8 mouse cellular contexts compared by ENCODE assay signal in the genomic region with DNA sequence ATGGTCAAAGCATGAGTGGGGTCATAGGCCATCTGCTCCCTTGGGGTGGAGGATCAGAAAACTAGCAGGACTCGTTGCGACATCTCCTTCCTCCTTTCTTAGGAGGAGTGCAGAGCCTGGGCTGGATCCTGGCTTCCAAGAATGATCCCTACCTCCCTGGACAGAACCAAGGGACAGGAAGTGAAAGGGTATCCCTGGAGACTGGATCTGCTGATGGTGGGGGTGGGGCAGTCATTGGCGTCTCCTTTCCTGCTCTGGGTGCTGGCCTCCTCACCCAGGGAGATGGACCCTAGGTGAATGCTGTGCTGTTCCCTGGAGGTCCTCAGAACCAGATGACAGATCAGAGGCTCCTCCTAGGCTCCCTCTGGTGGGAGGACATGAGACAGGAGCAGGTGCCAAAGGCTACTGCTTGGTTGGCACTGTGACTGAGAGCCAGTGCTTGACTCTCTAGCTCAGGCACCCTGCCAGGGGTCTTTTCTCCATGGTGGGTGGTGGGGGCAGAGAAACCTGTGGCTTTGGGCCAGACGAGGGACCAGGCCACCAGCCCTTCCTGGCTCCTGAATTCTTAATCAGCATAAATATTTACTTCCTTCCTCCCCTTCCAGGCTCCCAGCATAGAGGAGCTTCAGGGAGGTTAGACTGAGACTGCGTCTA. TPM values are rescaled to one million over a fixed set of nuclear protein-coding genes. Genes with fewer than 3 reads are reported as not detected.
DNase-seq lines count a peak whose midpoint lies in the region; ATAC-seq lines count a peak whose summit lies in the region.

No protein-coding gene starts in this region.

- peaks cover 70% of the 10 kb centered on the region for H3K4me1 ChIP-seq in heart, embryonic 13.5 days
- peaks cover 68% of the 10 kb centered on the region for H3K4me1 ChIP-seq in kidney, embryonic 14.5 days (ENCODE audit: control insufficient read depth, insufficient read depth, low read length)
- peaks cover 57% of the 10 kb centered on the region for H3K4me1 ChIP-seq in stomach, embryonic 14.5 days (ENCODE audit: control insufficient read depth, insufficient read depth, low read length)

- H3K4me3 ChIP-seq in heart, embryonic 13.5 days: no peak overlapping the region
- no peak overlapping the region for H3K4me3 ChIP-seq in kidney, embryonic 14.5 days (ENCODE audit: low read length)
- H3K4me3 ChIP-seq in stomach, embryonic 14.5 days (ENCODE audit: low read depth, low read length): no peak overlapping the region

- H3K27ac ChIP-seq in heart, embryonic 13.5 days (replicated peaks): peak overlapping the region; percentile 89
- peak overlapping the region; percentile 42; the same call in 1 of the 2 replicates for H3K27ac ChIP-seq in kidney, embryonic 14.5 days (ENCODE audit: low read depth, low read length)
- H3K27ac ChIP-seq in stomach, embryonic 14.5 days (ENCODE audit: low read length): peak overlapping the region; percentile 24; the same call in 1 of the 2 replicates

- no peaks in the 10 kb centered on the region for H3K27me3 ChIP-seq in heart, embryonic 13.5 days (replicated peaks)
- H3K27me3 ChIP-seq in kidney, embryonic 14.5 days (ENCODE audit: control insufficient read depth, insufficient read depth, low read length): no peaks in the 10 kb centered on the region
- H3K27me3 ChIP-seq in stomach, embryonic 14.5 days (ENCODE audit: control insufficient read depth, insufficient read depth, low read length): no peaks in the 10 kb centered on the region

- ATAC-seq in heart, embryonic 13.5 days (ENCODE audit: extremely low read depth, insufficient number of reproducible peaks, low FRiP score, low TSS enrichment): no peak
- no peak for ATAC-seq in kidney, embryonic 14.5 days (ENCODE audit: low FRiP score, low TSS enrichment)
- ATAC-seq in stomach, embryonic 14.5 days (ENCODE audit: insufficient number of reproducible peaks, insufficient read depth, low FRiP score, low read depth): no peak

- 15% methylated on average over 5 of the region's 5 CpGs for WGBS in heart, embryonic 13.5 days
- WGBS in kidney, embryonic 14.5 days: 13% methylated on average over 5 of the region's 5 CpGs
- WGBS in stomach, embryonic 14.5 days: 25% methylated on average over 5 of the region's 5 CpGs

- no peaks in the 10 kb centered on the region for H3K9me3 ChIP-seq in heart, embryonic 13.5 days
- no peaks in the 10 kb centered on the region for H3K9me3 ChIP-seq in kidney, embryonic 14.5 days (ENCODE audit: control insufficient read depth, low read length)
- no peaks in the 10 kb centered on the region for H3K9me3 ChIP-seq in stomach, embryonic 14.5 days (ENCODE audit: control insufficient read depth, low read depth, low read length)

- intact Hi-C loops in left cerebral cortex, postnatal 4 days (cut with DNase I): loop anchor here (5.0 to 10.0 kb wide), 2 partner anchors 39 to 302 kb away; no protein-coding TSS in a partner anchor
- intact Hi-C loops in left cerebral cortex, postnatal 36 days (cut with DNase I): loop anchor here (1.0 to 5.0 kb wide), 2 partner anchors 38 to 119 kb away; no protein-coding TSS in a partner anchor

- peaks cover 31% of the 10 kb centered on the region for H3K36me3 ChIP-seq in heart, embryonic 13.5 days
- H3K36me3 ChIP-seq in kidney, embryonic 14.5 days (ENCODE audit: control insufficient read depth, insufficient read depth, low read length): peaks cover 31% of the 10 kb centered on the region
- peaks cover 19% of the 10 kb centered on the region for H3K36me3 ChIP-seq in stomach, embryonic 14.5 days (ENCODE audit: control insufficient read depth, insufficient read depth, low read length)

- DNase-seq in left cerebral cortex, postnatal 4 days: peak; percentile 82
- DNase-seq in left cerebral cortex, postnatal 36 days (ENCODE audit: low spot score in 2 of 2): no peak
- peak; percentile 37 to 44 for DNase-seq in cerebellum, postnatal 36 days
- DNase-seq in lung, postnatal 14 days: peak; percentile 84
- no peak for DNase-seq in left cerebral cortex, adult 18-20 months (ENCODE audit: low spot score in 2 of 2)

- peak overlapping the region; percentile 68 for H3K9ac ChIP-seq in heart, embryonic 13.5 days
- peak overlapping the region; percentile 12; the same call in 1 of the 2 replicates for H3K9ac ChIP-seq in kidney, embryonic 14.5 days (ENCODE audit: low read depth, low read length)
- H3K9ac ChIP-seq in stomach, embryonic 14.5 days (replicated peaks; ENCODE audit: low read depth, low read length): no peak overlapping the region

- H3K4me2 ChIP-seq in heart, embryonic 13.5 days: peak overlapping the region; percentile 29
- H3K4me2 ChIP-seq in kidney, embryonic 14.5 days (replicated peaks; ENCODE audit: low read depth, low read length): no peak overlapping the region
- no peak overlapping the region for H3K4me2 ChIP-seq in stomach, embryonic 14.5 days (replicated peaks; ENCODE audit: low read depth, low read length)

RNA-seq across cellular contexts. Expression of a gene that starts 12.0 kb away (rescaled TPM):
- 10 to 100 TPM; 29.0 to 32.8 TPM for total RNA-seq in left cerebral cortex, postnatal 4 days (2021)
- total RNA-seq in left cerebral cortex, postnatal 36 days (2021): 10 to 100 TPM; 12.0 to 13.2 TPM
- 19.9 and 23.5 TPM in 2 replicates for polyA plus RNA-seq in heart, embryonic 13.5 days (2015; fragmentation: Nextera tagmentation; extraction: Ambion mirVana)
- 42.4 and 47.3 TPM in 2 replicates for polyA plus RNA-seq in kidney, embryonic 14.5 days (2014; fragmentation: Nextera tagmentation; extraction: Ambion mirVana)
- polyA plus RNA-seq in stomach, embryonic 14.5 days (2014; fragmentation: Nextera tagmentation; extraction: Ambion mirVana): 31.0 and 34.7 TPM in 2 replicates
- 10 to 100 TPM; 12.4 to 16.6 TPM for total RNA-seq in left cerebral cortex, adult 18-20 months (2021)

RNA-seq across cellular contexts. Expression of a gene that starts 18.2 kb away (rescaled TPM):
- 10 to 100 TPM; 76.7 to 85.7 TPM for total RNA-seq in left cerebral cortex, postnatal 4 days (2021)
- total RNA-seq in left cerebral cortex, postnatal 36 days (2021): 10 to 100 TPM; 75.3 to 86.0 TPM
- polyA plus RNA-seq in heart, embryonic 13.5 days (2015; fragmentation: Nextera tagmentation; extraction: Ambion mirVana): 136 and 139 TPM in 2 replicates
- 102 and 116 TPM in 2 replicates for polyA plus RNA-seq in kidney, embryonic 14.5 days (2014; fragmentation: Nextera tagmentation; extraction: Ambion mirVana)
- polyA plus RNA-seq in stomach, embryonic 14.5 days (2014; fragmentation: Nextera tagmentation; extraction: Ambion mirVana): 84.7 and 85.5 TPM in 2 replicates
- 10 to 100 TPM; 72.1 to 86.6 TPM for total RNA-seq in left cerebral cortex, adult 18-20 months (2021)

RNA-seq across cellular contexts. Expression of a gene that starts 33.2 kb away (rescaled TPM):
- 1 to 10 TPM; 2.6 to 3.2 TPM for total RNA-seq in left cerebral cortex, postnatal 4 days (2021)
- 10 to 100 TPM in 1 of 2 experiments, 1 to 10 TPM in 1; 9.8 to 11.2 TPM for total RNA-seq in left cerebral cortex, postnatal 36 days (2021)
- polyA plus RNA-seq in heart, embryonic 13.5 days (2015; fragmentation: Nextera tagmentation; extraction: Ambion mirVana): 15.2 and 15.8 TPM in 2 replicates
- 14.4 and 16.1 TPM in 2 replicates for polyA plus RNA-seq in kidney, embryonic 14.5 days (2014; fragmentation: Nextera tagmentation; extraction: Ambion mirVana)
- polyA plus RNA-seq in stomach, embryonic 14.5 days (2014; fragmentation: Nextera tagmentation; extraction: Ambion mirVana): 17.5 and 20.4 TPM in 2 replicates
- 10 to 100 TPM; 11.5 to 11.6 TPM for total RNA-seq in left cerebral cortex, adult 18-20 months (2021)

RNA-seq across cellular contexts. Expression of a gene that starts 33.2 kb away (rescaled TPM):
- 10 to 100 TPM; 40.0 to 40.2 TPM for total RNA-seq in left cerebral cortex, postnatal 4 days (2021)
- 10 to 100 TPM; 59.4 to 66.5 TPM for total RNA-seq in left cerebral cortex, postnatal 36 days (2021)
- 65.6 and 72.5 TPM in 2 replicates for polyA plus RNA-seq in heart, embryonic 13.5 days (2015; fragmentation: Nextera tagmentation; extraction: Ambion mirVana)
- 46.3 and 68.8 TPM in 2 replicates for polyA plus RNA-seq in kidney, embryonic 14.5 days (2014; fragmentation: Nextera tagmentation; extraction: Ambion mirVana)
- polyA plus RNA-seq in stomach, embryonic 14.5 days (2014; fragmentation: Nextera tagmentation; extraction: Ambion mirVana): 57.8 and 61.6 TPM in 2 replicates
- total RNA-seq in left cerebral cortex, adult 18-20 months (2021): 10 to 100 TPM; 61.5 to 64.2 TPM

RNA-seq across cellular contexts. Expression of a gene that starts 46.9 kb away (rescaled TPM):
- total RNA-seq in left cerebral cortex, postnatal 4 days (2021): 10 to 100 TPM; 13.0 to 13.4 TPM
- total RNA-seq in left cerebral cortex, postnatal 36 days (2021): 1 to 10 TPM; 3.3 TPM
- 6.3 and 7.7 TPM in 2 replicates for polyA plus RNA-seq in heart, embryonic 13.5 days (2015; fragmentation: Nextera tagmentation; extraction: Ambion mirVana)
- polyA plus RNA-seq in kidney, embryonic 14.5 days (2014; fragmentation: Nextera tagmentation; extraction: Ambion mirVana): 24.5 and 25.7 TPM in 2 replicates
- polyA plus RNA-seq in stomach, embryonic 14.5 days (2014; fragmentation: Nextera tagmentation; extraction: Ambion mirVana): 24.9 and 25.7 TPM in 2 replicates
- total RNA-seq in left cerebral cortex, adult 18-20 months (2021): 1 to 10 TPM; 3.5 to 3.6 TPM

Comparison
In these comparisons a context has a peak if more than half of its experiments do, and no peak if none do; other contexts are left out.
1. DNase-seq: peak in left cerebral cortex, postnatal 4 days (single experiment), cerebellum, postnatal 36 days (2 of 2) and lung, postnatal 14 days (single experiment); none in left cerebral cortex, postnatal 36 days (0 of 2) and left cerebral cortex, adult 18-20 months (0 of 2).
2. H3K27ac ChIP-seq: peak in every context shown above with its lines; median percentile 89 in heart, embryonic 13.5 days; 42 in kidney, embryonic 14.5 days; 24 in stomach, embryonic 14.5 days.